ENCODE assay signal across 27 mouse cellular contexts in genomic region chr2:164368620-164369105, GRCm38 (mm10). TPM values are rescaled to one million over a fixed set of nuclear protein-coding genes. Genes with fewer than 3 reads are reported as not detected.
"Had no signal": no experiment of that assay in that cellular context is flagged by ENCODE, and none has a peak within 500 bp of the region (broad histone marks: within the 10 kb centered on the region; RNA-seq: fewer than 3 reads in every experiment).

No protein-coding gene starts in this region.

- DNase-seq: liver, postnatal 0 days; lung, adult 2 months; lung, postnatal 4 days; retina, postnatal 1 day; right cerebral cortex, adult 18-20 months; right cerebral cortex, postnatal 25 days; right cerebral cortex, postnatal 4 days; spleen, adult 18-20 months; thymus, adult 2 months; thymus, postnatal 25 days; thymus, postnatal 4 days had no signal

- H3K36me3 ChIP-seq: liver, embryonic 15.5 days; lung, embryonic 15.5 days; midbrain, embryonic 13.5 days; neural tube, embryonic 13.5 days; neural tube, embryonic 15.5 days; stomach, embryonic 15.5 days had no signal

- H3K4me2 ChIP-seq: liver, embryonic 15.5 days; lung, embryonic 15.5 days; midbrain, embryonic 11.5 days; midbrain, embryonic 13.5 days; neural tube, embryonic 13.5 days; neural tube, embryonic 15.5 days; stomach, embryonic 15.5 days had no signal

- H3K27me3 ChIP-seq: liver, embryonic 15.5 days; lung, embryonic 15.5 days; midbrain, embryonic 13.5 days; neural tube, embryonic 13.5 days; neural tube, embryonic 15.5 days; stomach, embryonic 15.5 days had no signal

- H3K9me3 ChIP-seq: liver, embryonic 15.5 days; lung, embryonic 15.5 days; midbrain, embryonic 13.5 days; neural tube, embryonic 13.5 days; neural tube, embryonic 15.5 days; stomach, embryonic 15.5 days had no signal

- H3K9ac ChIP-seq: liver, embryonic 15.5 days; liver, postnatal 0 days; lung, embryonic 15.5 days; midbrain, embryonic 13.5 days; neural tube, embryonic 13.5 days; neural tube, embryonic 15.5 days; stomach, embryonic 15.5 days had no signal

- H3K27ac ChIP-seq: liver, embryonic 15.5 days; lung, embryonic 15.5 days; midbrain, embryonic 13.5 days; neural tube, embryonic 13.5 days; neural tube, embryonic 15.5 days; stomach, embryonic 15.5 days; stomach, postnatal 0 days had no signal

- H3K4me3 ChIP-seq: liver, embryonic 15.5 days; lung, embryonic 15.5 days; megakaryocyte, embryonic 14.5 days; midbrain, embryonic 13.5 days; myocyte; neural tube, embryonic 13.5 days; neural tube, embryonic 15.5 days; stomach, embryonic 15.5 days had no signal

- ATAC-seq: liver, postnatal 0 days; lung, postnatal 0 days; midbrain, embryonic 13.5 days; midbrain, embryonic 16.5 days had no signal

- H3K4me1 ChIP-seq: liver, embryonic 15.5 days; lung, embryonic 15.5 days; midbrain, embryonic 13.5 days; neural tube, embryonic 13.5 days; neural tube, embryonic 15.5 days; stomach, embryonic 15.5 days had no signal

RNA-seq across cellular contexts. Expression of gene Slpi, which starts 20.2 kb away (rescaled TPM):
- polyA plus RNA-seq: midbrain, embryonic 16.5 days had no signal

RNA-seq across cellular contexts. Expression of gene Rbpjl, which starts 34.3 kb away (rescaled TPM):
- polyA plus RNA-seq: liver, postnatal 0 days; midbrain, embryonic 11.5 days; midbrain, embryonic 13.5 days; neural tube, embryonic 11.5 days had no signal

RNA-seq across cellular contexts. Expression of gene Svs5, which starts 36.1 kb away (rescaled TPM):
- polyA plus RNA-seq: liver, embryonic 15.5 days; liver, postnatal 0 days; lung, adult 2 months; lung, embryonic 15.5 days; lung, postnatal 0 days; midbrain, embryonic 11.5 days; midbrain, embryonic 13.5 days; midbrain, embryonic 16.5 days; myocyte; neural tube, embryonic 11.5 days; neural tube, embryonic 13.5 days; neural tube, embryonic 15.5 days; small intestine, adult 2 months; stomach, embryonic 15.5 days; stomach, postnatal 0 days; thymus, adult 2 months had no signal

RNA-seq across cellular contexts. Expression of gene Svs6, which starts 52.1 kb away (rescaled TPM):
- polyA plus RNA-seq: liver, embryonic 15.5 days; liver, postnatal 0 days; lung, adult 2 months; lung, embryonic 15.5 days; lung, postnatal 0 days; midbrain, embryonic 11.5 days; midbrain, embryonic 13.5 days; midbrain, embryonic 16.5 days; myocyte; neural tube, embryonic 11.5 days; neural tube, embryonic 13.5 days; neural tube, embryonic 15.5 days; small intestine, adult 2 months; stomach, embryonic 15.5 days; stomach, postnatal 0 days; testis, adult 2 months; thymus, adult 2 months; urinary bladder, adult 2 months had no signal
